Mouse (Mus musculus): ENCODE measurements around the gene Epha8. TPM values are rescaled to one million over a fixed set of nuclear protein-coding genes. Genes with fewer than 3 reads are reported as not detected.

Gene Epha8
- polyA plus RNA-seq, 1 experiment = 0.01 TPM

DNA sequence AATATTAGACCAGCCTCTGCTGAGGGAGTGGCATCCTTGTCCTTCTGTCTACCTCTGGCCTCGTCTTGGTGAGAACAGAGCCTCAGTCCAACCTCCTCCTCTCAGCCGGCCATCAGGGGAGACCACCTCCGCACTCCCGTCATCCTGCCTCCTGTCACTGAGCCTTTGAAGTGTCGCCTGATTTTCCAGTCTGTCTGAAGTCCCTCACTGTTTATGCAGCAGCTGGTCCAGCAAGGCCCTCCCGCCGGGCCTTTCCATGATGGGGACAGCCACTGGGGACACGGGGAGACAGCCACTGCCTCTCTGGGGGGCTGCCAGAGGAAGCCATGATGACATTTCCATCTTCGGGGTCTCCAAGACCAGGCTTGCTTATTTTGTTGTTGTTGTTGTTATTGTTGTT lies 43.8 kb downstream of the Epha8 start:
- H3K36me3 ChIP-seq (ENCODE audit: control insufficient read depth, insufficient read depth) = no peaks in the 10 kb centered on the region
- no peak overlapping the region for H3K4me3 ChIP-seq (ENCODE audit: insufficient read depth, poor library complexity, severe bottlenecking)
- H3K79me2 ChIP-seq (ENCODE audit: control insufficient read depth, insufficient read depth) = no peaks in the 10 kb centered on the region
- TF ChIP-seq FOSL1 (IDR thresholded peaks at IDR 0.05; ENCODE audit: insufficient read depth, low read length, poor library complexity, severe bottlenecking) (no peak), USF1 (IDR thresholded peaks at IDR 0.05; ENCODE audit: low read depth) (no peak), CTCF (IDR thresholded peaks at IDR 0.05; ENCODE audit: control insufficient read depth, insufficient read depth, insufficient read length) (no peak), CEBPB (IDR thresholded peaks at IDR 0.05; ENCODE audit: low read depth) (no peak), MYOG (IDR thresholded peaks at IDR 0.05; ENCODE audit: control insufficient read depth, extremely low read depth, insufficient read length) (no peak), MYOD1 (IDR thresholded peaks at IDR 0.05; ENCODE audit: control insufficient read depth, insufficient read length, low read depth) (no peak), MAX (IDR thresholded peaks at IDR 0.05) (no peak)
- H3ac ChIP-seq (ENCODE audit: control insufficient read depth, insufficient read length, low read depth) = no peak overlapping the region
- peaks cover 71% of the 10 kb centered on the region for H3K27me3 ChIP-seq (ENCODE audit: control insufficient read depth, insufficient read depth, insufficient read length)
- no peaks in the 10 kb centered on the region for H3K79me3 ChIP-seq (ENCODE audit: low read depth)

DNA sequence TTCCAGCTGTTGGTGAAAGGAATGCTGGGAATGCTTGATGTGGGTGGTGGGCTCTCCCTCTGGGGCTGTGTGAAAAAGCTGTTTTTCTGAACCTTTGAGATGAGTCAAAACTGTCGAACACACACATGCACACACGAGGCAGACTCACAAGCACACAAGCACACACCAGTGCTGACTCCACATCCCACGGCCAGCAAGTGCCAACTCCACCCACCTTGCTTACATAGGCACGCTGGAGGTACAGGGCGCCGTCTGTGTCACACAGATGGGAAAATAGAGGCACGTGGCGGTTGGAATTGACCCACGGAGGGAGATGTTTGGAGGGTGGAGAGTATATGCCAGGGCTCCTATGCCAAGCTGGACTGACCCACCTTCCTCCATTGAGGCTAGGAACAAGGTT lies 44.8 kb downstream of the Epha8 start:
- H3K79me3 ChIP-seq (ENCODE audit: low read depth) = no peaks in the 10 kb centered on the region
- no peak overlapping the region for H3ac ChIP-seq (ENCODE audit: control insufficient read depth, insufficient read length, low read depth)
- H3K27me3 ChIP-seq (ENCODE audit: control insufficient read depth, insufficient read depth, insufficient read length) = peaks cover 62% of the 10 kb centered on the region
- no peak for TF ChIP-seq MYOD1 (IDR thresholded peaks at IDR 0.05; ENCODE audit: control insufficient read depth, insufficient read length, low read depth)
- no peak for TF ChIP-seq CTCF (IDR thresholded peaks at IDR 0.05; ENCODE audit: control insufficient read depth, insufficient read depth, insufficient read length)
- TF ChIP-seq MAX (IDR thresholded peaks at IDR 0.05) = no peak
- no peak for TF ChIP-seq USF1 (IDR thresholded peaks at IDR 0.05; ENCODE audit: low read depth)
- no peak for TF ChIP-seq FOSL1 (IDR thresholded peaks at IDR 0.05; ENCODE audit: insufficient read depth, low read length, poor library complexity, severe bottlenecking)
- TF ChIP-seq CEBPB (IDR thresholded peaks at IDR 0.05; ENCODE audit: low read depth) = no peak
- TF ChIP-seq MYOG (IDR thresholded peaks at IDR 0.05; ENCODE audit: control insufficient read depth, extremely low read depth, insufficient read length) = no peak
- H3K79me2 ChIP-seq (ENCODE audit: control insufficient read depth, insufficient read depth) = no peaks in the 10 kb centered on the region
- H3K36me3 ChIP-seq (ENCODE audit: control insufficient read depth, insufficient read depth) = no peaks in the 10 kb centered on the region
- no peak overlapping the region for H3K4me3 ChIP-seq (ENCODE audit: insufficient read depth, poor library complexity, severe bottlenecking)

- H3K36me3 ChIP-seq (ENCODE audit: control insufficient read depth, insufficient read depth) = no peaks in the 10 kb centered on the region
- TF ChIP-seq FOSL1 (IDR thresholded peaks at IDR 0.05; ENCODE audit: insufficient read depth, low read length, poor library complexity, severe bottlenecking) (no peak), CTCF (IDR thresholded peaks at IDR 0.05; ENCODE audit: control insufficient read depth, insufficient read depth, insufficient read length) (no peak), MAX (IDR thresholded peaks at IDR 0.05) (no peak), MYOG (IDR thresholded peaks at IDR 0.05; ENCODE audit: control insufficient read depth, extremely low read depth, insufficient read length) (no peak)
- H3K27me3 ChIP-seq (ENCODE audit: control insufficient read depth, insufficient read depth, insufficient read length) = peaks cover 60% of the 10 kb centered on the region
- H3K79me3 ChIP-seq (ENCODE audit: low read depth) = no peaks in the 10 kb centered on the region
- no peak overlapping the region for H3ac ChIP-seq (ENCODE audit: control insufficient read depth, insufficient read length, low read depth)
- H3K4me3 ChIP-seq (ENCODE audit: insufficient read depth, poor library complexity, severe bottlenecking) = no peak overlapping the region
- H3K79me2 ChIP-seq (ENCODE audit: control insufficient read depth, insufficient read depth) = no peaks in the 10 kb centered on the region
Observed at GRCm38 (mm10) chr4:136911211-136911646, 45.4 kb downstream of the Epha8 start.

GRCm38 (mm10) chr4:136907809-136908208 lies 48.8 kb downstream of the Epha8 start:
- no peak overlapping the region for H3K4me3 ChIP-seq (ENCODE audit: insufficient read depth, poor library complexity, severe bottlenecking)
- H3ac ChIP-seq (ENCODE audit: control insufficient read depth, insufficient read length, low read depth) = no peak overlapping the region
- H3K79me2 ChIP-seq (ENCODE audit: control insufficient read depth, insufficient read depth) = no peaks in the 10 kb centered on the region
- TF ChIP-seq FOSL1 (IDR thresholded peaks at IDR 0.05; ENCODE audit: insufficient read depth, low read length, poor library complexity, severe bottlenecking) (no peak), USF1 (IDR thresholded peaks at IDR 0.05; ENCODE audit: low read depth) (no peak), CTCF (IDR thresholded peaks at IDR 0.05; ENCODE audit: control insufficient read depth, insufficient read depth, insufficient read length) (no peak), CEBPB (IDR thresholded peaks at IDR 0.05; ENCODE audit: low read depth) (no peak), MYOD1 (IDR thresholded peaks at IDR 0.05; ENCODE audit: control insufficient read depth, insufficient read length, low read depth) (no peak)
- no peaks in the 10 kb centered on the region for H3K79me3 ChIP-seq (ENCODE audit: low read depth)
- peaks cover 57% of the 10 kb centered on the region for H3K27me3 ChIP-seq (ENCODE audit: control insufficient read depth, insufficient read depth, insufficient read length)
- no peaks in the 10 kb centered on the region for H3K36me3 ChIP-seq (ENCODE audit: control insufficient read depth, insufficient read depth)

DNA sequence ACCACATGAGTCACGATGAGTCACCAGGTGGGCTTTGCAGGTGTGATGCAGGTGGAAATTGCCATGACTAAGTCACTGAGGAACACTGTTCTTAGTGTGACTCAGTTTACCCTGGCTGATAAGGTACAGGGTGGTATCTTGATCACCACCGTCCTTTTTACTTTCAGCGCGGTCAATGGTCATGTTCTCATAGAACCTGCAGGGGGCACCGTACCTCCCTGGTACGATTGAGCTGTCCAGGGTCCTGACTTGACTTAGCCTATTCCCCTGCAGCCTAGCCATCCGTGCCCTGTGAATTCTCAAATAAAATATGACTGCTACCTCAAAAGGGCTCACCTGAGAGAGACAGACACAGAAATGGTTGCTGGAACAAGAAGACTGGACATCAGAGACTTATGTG lies 49.6 kb downstream of the Epha8 start:
- no peak for TF ChIP-seq MAX (IDR thresholded peaks at IDR 0.05)
- TF ChIP-seq CTCF (IDR thresholded peaks at IDR 0.05; ENCODE audit: control insufficient read depth, insufficient read depth, insufficient read length) = peak; percentile 44
- no peak for TF ChIP-seq MYOD1 (IDR thresholded peaks at IDR 0.05; ENCODE audit: control insufficient read depth, insufficient read length, low read depth)
- no peak for TF ChIP-seq USF1 (IDR thresholded peaks at IDR 0.05; ENCODE audit: low read depth)
- Histone ChIP-seq H3K27me3 (ENCODE audit: control insufficient read depth, insufficient read depth, insufficient read length) (peaks cover 54% of the 10 kb centered on the region), H3ac (ENCODE audit: control insufficient read depth, insufficient read length, low read depth) (no peak overlapping the region), H3K79me2 (ENCODE audit: control insufficient read depth, insufficient read depth) (no peaks in the 10 kb centered on the region), H3K79me3 (ENCODE audit: low read depth) (no peaks in the 10 kb centered on the region), H3K36me3 (ENCODE audit: control insufficient read depth, insufficient read depth) (no peaks in the 10 kb centered on the region), H3K4me3 (ENCODE audit: insufficient read depth, poor library complexity, severe bottlenecking) (no peak overlapping the region)

GRCm38 (mm10) chr4:136904767-136905539 lies 51.7 kb downstream of the Epha8 start:
- Histone ChIP-seq H3K79me3 (ENCODE audit: low read depth) (no peaks in the 10 kb centered on the region), H3K4me3 (ENCODE audit: insufficient read depth, poor library complexity, severe bottlenecking) (no peak overlapping the region), H3K36me3 (ENCODE audit: control insufficient read depth, insufficient read depth) (no peaks in the 10 kb centered on the region), H3K27me3 (ENCODE audit: control insufficient read depth, insufficient read depth, insufficient read length) (peaks cover 46% of the 10 kb centered on the region), H3ac (ENCODE audit: control insufficient read depth, insufficient read length, low read depth) (no peak overlapping the region), H3K79me2 (ENCODE audit: control insufficient read depth, insufficient read depth) (no peaks in the 10 kb centered on the region)
- TF ChIP-seq CTCF (IDR thresholded peaks at IDR 0.05; ENCODE audit: control insufficient read depth, insufficient read depth, insufficient read length) (no peak), CEBPB (IDR thresholded peaks at IDR 0.05; ENCODE audit: low read depth) (no peak), MYOD1 (IDR thresholded peaks at IDR 0.05; ENCODE audit: control insufficient read depth, insufficient read length, low read depth) (no peak), USF1 (IDR thresholded peaks at IDR 0.05; ENCODE audit: low read depth) (no peak), FOSL1 (IDR thresholded peaks at IDR 0.05; ENCODE audit: insufficient read depth, low read length, poor library complexity, severe bottlenecking) (no peak), MYOG (IDR thresholded peaks at IDR 0.05; ENCODE audit: control insufficient read depth, extremely low read depth, insufficient read length) (no peak), MAX (IDR thresholded peaks at IDR 0.05) (no peak)
